Mouse (Mus musculus) A20 (cell line): ENCODE data around the gene Eif3l.

ENCODE experiments used
- DNase-seq: peaks from one replicate; pipeline ENCODE4 v3.0.0-alpha.2; 2011; ENCODE audit warnings: low read depth, low spot score

The Eif3l gene

DNA sequence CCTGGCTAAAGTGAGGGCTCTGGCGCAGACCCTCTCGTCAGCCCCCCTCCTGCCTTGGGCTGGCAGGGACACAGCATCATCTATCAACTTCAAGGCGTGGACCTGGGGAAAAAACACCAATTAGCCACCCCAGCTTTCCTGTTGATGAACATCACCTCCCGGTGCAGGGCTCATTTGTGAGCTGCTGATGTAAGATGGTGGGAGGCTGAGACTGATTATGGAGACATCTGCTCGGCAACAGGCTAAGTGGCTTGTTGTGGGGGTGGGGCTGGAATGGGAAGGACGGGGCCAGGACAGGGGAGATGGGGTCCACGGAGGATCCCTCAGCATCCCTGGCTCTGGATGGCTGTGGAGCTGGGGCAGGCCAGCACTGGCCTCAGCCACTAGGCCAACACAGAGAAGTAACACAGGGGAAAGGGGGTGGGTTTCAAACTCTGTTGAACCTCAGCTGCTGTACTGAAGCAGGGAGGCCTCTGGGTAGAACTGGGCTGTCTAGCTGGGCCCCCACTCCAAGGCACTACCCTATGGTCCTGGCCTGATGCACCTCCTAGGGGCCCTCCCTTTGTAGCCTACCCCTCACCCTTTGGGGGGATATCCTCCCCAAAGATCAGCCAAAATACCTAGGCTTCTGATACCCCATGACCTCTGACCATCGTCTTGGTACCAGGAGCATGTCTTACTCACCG lies 24.7 kb upstream of the Eif3l start:
- no peak for DNase-seq

DNA sequence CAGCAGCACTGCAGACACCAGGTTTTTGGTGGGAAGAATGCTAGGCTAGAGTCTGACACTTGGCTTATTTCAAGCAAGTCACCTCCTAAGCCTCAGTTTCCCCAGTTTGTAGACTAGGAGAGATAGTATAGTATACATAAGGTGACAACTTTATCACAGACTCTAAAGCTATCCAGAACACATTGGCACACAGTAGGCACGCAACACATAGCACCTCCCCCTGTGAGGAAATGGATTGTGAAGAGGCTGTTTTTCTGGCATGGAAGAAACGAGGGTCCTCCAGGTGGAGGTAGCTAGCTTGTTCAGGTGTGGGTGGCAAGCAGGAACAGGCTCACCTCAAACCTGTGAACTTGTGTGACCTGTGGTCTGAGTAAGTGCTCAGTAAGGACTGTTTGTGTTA lies 24.0 kb upstream of the Eif3l start:
- DNase-seq: no peak

DNA sequence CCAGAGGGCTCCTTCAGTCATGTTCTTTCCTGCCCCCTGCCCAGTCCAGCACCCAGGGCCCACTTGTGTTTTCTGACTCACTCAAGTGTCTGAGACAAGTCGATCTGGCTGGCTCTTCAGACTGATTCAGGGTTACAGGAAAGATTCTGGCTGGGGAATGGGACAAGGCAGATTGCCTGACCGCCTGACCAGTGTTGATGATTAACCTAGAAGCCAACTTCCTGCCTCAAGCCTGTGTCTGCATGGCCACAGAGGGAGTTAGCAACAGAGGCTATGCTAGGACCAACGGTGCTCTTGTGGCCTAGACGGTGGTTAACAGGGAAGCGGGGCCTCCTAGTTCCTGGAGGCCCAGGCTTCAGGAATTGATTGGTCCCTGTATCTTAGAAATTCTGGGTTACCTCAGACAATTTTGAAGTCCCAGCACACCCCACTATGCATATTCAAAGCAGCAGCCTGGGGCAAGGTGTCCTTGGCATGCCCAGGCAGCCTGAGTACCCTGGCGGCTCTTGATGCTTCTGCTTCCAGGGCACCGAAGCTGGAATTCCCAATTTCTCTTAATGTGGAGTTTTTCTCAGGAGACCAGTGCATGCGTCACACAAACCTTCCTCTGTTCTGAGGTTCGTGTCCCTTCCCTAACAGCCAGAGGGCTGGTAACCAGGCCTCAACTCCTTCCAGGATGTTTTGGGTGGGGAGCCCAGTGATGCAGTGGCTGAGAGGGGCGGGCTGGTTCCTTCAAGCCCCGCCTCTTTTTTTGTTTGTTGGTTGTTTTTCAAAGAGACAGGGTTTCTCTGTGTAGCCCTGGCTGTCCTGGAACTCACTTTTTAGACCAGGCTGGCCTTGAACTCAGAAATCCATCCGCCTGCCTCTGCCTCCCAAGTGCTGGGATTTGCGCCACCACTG lies 23.3 kb upstream of the Eif3l start:
- no peak for DNase-seq

DNA sequence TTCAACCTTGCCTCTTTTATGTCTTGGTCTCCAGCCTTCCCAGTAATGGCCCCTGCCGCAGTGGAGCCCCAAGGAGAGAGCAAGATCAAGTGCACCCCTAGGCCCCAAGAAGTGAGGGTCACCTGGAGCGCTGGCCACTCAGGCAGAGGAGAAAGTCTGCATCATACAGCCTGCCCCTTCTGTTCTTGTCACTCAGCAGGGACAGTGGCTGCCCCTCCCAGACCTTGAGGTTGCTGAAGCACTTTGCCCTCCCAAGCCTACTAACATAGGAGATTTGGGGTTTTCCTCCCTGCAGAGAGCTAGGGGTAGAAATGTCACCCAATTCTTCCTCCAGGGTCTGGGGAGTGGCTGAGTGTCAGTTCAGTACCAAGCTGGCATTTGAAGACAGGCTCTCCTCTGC lies 22.6 kb upstream of the Eif3l start:
- no peak for DNase-seq

DNA sequence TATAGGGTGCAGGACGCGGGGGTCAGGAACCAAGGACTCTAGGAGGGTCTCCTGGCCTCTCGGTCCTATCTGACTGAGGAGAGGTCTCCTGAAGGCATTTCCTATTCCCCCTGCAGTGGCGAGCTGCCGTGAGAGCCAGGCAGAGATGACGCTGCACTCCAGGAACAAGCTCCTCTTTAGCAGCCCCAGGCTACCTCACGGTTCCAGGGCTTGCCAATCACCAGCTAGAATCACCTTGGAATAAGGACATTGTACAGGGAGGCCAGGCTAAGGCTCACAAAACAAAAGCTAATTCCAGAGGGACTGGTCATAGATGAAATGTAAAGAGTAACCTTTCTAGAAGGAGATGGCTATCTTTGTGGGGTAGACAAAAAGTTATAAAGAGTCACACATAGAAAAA lies 18.4 kb upstream of the Eif3l start:
- DNase-seq: no peak

DNA sequence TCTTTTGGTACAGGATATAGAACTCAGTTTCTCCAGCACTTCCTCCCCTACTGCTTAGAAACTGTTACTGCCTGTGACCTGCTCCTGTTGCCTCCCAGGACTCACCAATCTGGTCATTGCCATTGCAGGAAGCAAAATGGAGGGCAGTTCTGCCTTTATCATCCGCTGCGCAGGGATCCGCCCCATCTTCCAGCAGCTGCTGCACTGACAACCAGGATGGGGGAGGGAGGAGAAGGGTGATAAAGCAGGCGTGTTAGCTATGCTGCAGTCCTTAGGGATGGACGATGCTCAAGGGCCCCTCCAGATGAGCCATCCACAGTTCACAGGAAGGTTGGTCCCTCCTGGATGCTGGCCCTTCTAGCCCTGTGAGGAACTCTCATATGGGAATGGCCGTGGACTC lies 17.1 kb upstream of the Eif3l start:
- DNase-seq: no peak

DNA sequence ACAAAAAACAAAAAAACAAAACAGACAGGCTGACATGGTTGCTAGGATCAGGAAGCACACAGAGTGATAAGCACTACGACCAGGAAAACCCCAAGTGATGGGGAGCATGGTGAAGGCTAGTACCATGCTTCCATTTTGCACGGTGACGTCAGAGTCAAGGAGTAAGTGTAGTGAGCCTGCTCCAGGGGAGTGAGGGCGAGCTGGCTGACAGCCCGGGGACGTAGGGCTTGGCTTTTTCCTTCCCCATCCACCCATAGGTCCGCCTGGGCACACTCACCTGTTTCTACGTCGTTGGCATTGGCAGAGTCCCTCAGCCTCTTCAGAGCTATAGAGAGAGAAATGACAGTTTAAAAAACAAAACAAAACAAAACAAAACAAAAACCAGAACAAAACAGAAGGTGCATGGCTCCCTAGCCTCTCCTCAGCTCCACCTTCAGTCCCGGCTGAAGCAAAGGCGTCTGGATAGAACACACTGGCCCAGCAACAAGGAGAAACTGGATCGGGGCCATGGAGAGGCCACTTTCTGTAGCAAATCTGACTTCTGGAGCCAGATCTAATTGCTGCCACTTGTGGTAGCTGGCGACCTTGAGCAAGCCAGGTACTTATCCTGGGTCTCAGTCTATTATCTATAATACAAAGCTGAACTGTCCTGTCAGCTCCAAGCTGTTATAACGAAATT lies 14.0 kb upstream of the Eif3l start:
- DNase-seq: no peak

DNA sequence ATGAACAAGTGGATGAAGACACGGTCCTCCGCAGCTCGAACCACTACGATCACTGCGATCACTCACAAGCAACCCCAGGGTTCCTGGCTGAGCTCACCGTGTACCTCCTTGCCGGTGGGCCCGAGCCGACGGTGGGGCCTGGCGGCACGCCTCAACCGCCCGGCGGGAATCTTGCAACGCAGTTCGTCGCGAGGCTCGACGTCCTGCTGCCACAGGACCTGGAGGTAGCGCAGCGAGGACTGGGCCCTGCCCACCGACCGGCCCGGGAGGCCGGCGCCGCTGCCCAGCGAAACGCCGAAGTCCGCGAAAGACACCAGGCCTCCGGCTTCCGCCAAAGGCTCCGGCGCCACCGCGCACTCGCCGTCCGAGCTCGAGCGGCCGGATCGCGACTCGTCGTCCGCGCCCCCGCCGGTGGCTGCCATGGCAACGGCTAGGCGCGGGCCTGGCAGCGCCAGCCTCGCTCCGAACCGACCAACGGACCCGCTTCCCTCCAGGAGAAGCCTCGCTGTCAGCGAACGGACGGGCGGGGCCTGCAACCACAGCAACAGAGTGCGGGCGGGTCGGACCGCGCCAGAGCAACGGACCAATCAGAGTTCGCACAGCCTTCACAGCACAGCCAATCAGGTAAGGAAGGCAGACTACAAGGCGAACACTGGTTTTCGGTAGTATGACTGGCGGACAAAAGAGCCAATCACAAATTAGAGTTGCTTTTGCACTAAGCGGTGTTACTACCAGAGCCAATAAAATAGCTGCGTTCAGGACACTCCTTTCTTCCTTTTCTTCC lies 12.4 kb upstream of the Eif3l start, which contains the start of gene Ankrd54:
Gene Ankrd54, minus strand, starts transcription at position 518 of the 784 bp plus-strand sequence.
- DNase-seq: peak; percentile 99

DNA sequence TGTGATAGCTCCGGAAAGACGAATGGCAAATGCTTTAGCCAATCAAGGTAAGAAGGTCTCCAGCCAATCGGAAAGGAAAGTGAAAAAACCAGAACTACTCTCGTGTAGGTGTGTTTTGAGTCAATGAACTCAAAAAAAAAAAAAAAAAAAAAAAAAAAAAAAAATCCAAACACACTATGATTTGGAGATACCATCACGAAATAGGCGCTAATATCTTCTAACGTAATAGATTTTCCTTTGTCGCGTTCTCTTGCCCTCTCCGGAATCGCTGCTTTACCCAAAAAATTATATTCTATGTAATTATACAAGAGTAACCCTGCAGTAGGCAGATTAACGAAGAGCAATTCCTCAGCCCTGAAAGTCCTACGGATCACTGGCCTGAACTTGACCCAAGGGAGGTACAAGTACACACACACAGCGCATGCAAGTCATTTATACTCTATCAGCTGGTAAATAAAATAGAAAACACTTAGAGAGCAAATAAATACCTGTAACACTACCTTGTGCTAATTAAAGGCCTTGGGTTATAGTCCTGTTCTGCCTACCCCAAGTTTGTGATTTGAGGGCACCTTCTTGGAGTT lies 11.7 kb upstream of the Eif3l start:
- DNase-seq: peak; percentile 75

DNA sequence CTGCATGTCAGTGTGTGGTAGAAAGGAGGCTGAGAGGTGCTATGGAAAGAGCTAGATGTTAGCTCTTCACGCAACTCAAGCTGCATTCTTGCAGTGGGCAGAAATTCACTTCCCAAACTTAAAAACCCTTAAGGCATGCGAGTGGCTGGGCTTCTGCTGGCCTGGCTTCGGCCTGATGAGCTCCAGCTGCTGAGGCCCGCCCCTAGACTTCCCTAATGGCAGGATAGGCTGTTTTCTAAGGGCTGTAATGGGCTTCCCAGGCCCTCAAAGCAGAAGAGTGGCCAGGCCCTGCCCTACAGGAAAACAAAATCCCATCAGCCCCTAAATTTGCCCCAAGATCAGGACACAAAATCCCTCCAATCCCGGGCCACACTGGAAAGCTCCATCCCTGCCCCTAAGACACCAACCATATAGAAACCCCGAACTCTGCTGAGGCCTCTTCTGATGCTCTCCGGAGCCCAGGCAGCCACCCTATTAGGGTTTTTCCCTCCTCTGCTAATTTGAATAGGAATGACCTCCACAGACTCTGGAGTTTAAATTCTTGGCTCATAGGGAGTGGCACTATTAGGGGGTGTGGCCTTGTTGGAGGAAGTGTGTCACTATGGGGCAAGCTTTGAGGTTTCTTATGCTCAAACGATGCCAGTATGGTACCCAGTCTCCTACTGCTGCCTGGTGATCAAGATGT lies 9.8 kb upstream of the Eif3l start:
- DNase-seq: no peak

DNA sequence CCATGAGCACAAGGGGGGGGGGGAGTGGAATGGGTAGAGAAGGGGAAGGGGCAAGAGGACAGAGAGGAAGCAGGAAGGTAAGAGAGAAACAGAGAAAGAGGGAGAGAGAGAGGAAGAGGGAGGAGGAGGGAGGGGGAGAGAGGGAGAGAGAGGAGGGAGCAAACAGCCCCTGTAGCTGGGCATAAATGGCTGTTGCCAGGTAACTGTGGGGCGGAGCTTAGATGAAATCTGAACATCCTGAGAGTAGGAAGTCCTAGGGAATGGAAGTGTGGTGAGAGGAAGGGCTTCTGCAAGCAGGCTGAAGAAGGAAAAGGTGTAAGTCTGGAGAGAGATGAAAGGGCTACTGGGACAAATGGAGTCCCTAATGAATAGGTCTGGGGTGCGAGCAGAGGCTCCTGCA lies 8.7 kb upstream of the Eif3l start:
- no peak for DNase-seq

DNA sequence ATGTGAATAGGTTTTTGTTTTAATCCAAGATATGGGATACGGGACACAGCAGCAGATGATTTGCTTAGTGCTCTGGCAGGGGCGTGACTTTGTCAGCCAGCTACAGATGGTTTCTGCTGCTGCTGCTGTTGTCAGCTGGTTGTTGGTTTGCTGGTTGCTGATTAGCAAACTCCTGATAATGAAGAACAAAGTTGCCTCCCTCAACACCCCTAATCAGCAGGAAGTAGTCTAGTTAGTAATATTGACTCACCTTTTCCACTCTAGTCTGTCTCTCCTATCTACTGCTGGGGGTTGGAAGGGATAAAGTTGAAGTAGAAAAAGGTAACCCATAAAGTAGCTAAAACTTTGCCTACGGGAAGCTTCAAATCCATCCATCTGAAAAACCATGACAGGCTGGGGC lies 7.3 kb upstream of the Eif3l start:
- DNase-seq: no peak

DNA sequence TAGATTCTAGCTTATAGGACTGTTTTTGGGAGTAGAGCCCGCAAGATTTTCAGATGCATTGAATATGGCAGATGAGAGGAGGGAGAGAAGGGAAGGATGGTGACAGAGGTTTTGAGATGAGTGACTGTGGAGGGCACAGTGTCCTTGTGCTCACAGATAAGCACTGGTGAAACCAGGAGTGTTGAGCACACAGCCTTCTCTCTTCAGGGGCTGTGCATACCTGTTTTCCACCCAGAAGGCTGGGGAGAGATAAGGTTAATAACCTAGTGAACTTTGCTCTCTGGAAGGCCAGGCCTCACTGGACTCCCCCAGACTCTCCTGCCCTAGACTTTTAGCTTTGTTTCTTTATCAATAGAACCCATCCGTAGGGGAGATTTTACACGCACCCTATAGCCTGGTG lies 6.6 kb upstream of the Eif3l start:
- no peak for DNase-seq

DNA sequence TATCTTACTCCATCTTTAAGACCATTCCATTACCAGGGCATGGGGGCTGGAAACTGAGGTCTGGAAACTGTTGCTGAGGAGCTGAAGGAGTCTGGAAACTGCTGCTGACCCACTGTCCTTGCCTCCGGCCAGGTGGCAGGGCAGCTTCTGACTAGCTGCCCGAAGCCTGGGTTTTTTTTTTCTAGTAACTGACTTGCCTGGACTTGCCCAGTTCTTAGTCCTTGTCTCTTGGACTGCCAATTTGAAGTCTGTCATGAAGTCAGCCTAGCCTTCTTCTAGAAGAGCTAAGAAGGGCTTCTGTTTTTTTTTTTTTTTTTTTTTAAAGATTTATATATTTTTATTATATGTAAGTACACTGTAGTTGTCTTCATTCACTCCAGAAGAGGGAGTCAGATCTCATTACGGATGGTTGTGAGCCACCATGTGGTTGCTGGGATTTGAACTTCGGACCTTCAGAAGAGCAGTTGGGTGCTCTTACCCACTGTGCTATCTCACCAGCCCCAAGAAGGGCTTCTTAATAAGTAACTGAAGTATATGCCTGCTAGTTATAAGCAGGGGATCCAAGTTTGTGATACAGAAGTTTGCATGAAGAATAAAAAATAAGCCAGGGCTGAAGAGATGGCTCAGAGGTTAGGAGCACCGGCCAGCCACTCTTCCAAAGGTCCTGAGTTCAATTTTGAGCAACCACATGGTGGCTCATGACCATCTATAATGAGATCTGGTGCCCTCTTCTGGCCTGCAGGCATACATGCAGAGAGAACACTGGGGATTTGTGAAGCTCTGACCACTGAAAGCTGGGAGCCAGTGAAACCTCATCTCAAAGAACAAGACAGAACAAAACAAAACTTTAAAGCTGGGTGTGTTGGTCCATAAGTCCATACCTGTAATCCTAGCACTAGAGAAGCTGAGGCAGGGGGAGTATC lies 3.6 kb upstream of the Eif3l start:
- peak; percentile 76 for DNase-seq

DNA sequence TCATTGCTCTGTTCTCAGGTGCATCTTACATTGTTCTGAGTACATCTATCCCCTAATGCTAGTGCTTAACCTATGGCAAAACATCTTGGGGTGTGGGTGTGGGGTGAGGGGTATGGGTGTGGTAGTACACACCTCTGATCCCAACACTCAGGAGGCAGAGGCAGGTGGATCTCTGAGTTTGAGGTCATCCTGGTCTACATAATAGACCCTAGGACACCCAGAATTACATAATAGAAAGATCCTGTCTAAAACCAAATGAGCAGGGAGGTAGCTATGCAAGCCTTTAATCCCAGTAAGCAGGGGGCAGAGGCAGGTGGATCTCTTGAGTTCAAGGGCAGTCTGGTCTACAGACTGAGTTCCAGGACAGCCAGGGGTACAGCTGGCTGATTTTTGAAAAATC lies 1.2 kb upstream of the Eif3l start:
- DNase-seq: no peak

DNA sequence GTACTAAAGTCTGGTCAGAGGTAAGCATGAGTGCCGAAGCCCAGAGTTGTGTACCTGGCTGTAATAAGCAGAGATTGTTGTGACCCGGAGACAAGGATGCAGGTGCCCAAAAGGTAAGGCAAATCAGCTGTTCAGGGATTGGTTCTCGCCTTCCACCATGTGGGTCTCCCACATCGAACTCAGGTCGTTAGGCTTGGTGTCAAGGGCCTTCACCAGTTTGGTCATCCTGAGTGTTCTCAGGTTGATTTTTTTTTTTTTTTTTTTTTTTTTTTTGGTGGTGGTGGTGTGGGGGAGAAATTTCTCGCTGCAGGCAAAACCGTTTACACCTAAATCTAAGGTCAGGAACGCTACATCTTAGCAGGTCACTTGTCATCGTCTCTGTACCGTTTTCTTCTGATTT lies 533 bp upstream of the Eif3l start:
- no peak for DNase-seq

DNA sequence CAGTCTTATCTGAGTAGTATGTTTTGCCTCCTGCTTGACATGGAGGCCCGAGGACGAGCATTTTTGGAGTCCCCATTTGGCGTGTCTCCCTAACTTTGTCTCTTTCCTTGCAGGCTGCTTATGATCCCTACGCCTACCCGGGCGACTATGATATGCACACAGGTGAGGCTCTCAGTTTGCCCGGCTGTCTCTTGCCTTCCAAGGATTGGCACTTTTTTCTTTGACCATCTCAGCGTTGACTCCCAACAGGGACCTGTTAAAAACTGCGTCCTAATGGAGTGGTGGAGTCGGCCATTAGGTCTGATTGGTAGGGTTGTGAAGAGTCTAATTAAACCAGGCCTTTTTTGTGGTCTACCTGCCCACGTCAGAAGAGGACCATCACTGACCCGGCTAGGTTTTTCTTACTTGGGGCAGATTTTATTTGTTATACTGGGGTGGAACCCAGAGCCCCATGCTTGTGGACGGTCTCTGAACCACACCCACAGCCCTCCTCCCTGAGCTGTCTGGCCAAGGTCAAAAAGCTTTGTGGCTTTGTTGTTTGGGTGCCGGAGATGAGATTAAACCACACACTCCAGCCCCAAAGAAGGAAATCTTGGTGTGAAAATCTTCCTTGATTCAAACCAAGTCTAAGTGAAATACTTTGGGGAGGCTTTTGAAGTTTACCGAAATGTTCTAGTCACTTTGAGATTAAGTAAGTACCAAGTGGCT lies 833 bp downstream of the Eif3l start:
- DNase-seq: no peak

DNA sequence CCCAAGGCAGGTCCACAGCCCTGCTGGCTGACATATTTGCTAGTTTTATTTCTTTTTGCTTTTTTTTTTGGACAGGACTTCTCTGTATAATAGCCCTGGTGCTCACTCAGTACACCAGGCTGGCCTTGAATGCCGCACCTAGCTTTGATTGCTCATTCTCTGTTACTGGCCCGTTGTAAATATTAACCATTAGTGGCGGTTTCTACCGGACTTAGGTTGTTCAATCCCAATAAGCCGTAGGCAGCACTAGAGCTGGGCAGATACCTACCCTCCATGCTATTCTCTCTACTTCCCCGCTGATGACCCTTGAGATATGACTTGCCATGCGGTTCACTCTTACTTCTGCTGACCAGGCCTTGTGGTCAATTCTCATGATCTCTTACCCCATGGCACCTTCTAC lies 4.6 kb downstream of the Eif3l start:
- no peak for DNase-seq

DNA sequence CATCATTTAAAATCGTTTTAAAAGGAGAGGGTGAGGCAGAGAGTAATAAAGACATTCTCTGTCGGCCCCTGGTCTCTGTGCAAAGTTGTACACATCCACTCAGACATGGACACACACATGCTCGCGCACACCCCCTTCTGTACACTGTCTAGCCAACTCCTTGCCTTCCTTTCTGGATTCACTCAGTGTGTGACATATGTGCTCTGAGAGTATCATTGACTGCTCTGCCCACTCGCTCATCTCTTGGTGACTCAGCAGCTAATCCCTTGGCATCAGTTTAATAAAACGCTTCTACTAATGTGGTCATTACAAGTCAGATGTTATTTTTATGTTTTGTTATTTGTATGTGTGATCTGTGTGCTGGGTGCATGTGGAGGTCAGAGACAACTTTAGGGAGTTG lies 17.3 kb downstream of the Eif3l start:
- no peak for DNase-seq
